Mouse (Mus musculus) kidney, adult 2 months (tissue): ENCODE measurements around the gene Gnaq. TPM values are rescaled to one million over a fixed set of nuclear protein-coding genes. Genes with fewer than 3 reads are reported as not detected.

ENCODE experiments used
- DNase-seq: peaks from one replicate; pipeline ENCODE4 v3.0.0; 2021
- H3K27ac ChIP-seq: fragments of 200-500 bp; 2 replicates; pipeline ENCODE4 v1.5.1; 2012; ENCODE audit warnings: low read depth, low read length, control low read depth, inconsistent platforms; ENCODE audit not compliant: insufficient read depth
- H3K27me3 ChIP-seq: fragments of 200-500 bp; replicated peaks from 2 replicates; pipeline ENCODE4 v1.6.1; 2012; ENCODE audit warnings: mild to moderate bottlenecking, moderate library complexity, low read length, inconsistent platforms; ENCODE audit not compliant: control insufficient read depth, insufficient read depth
- H3K36me3 ChIP-seq: fragments of 200-500 bp; 2 replicates; pipeline ENCODE4 v1.6.1; 2012; ENCODE audit warnings: mild to moderate bottlenecking, moderate library complexity, low read length, inconsistent platforms; ENCODE audit not compliant: control insufficient read depth, insufficient read depth
- H3K4me1 ChIP-seq: fragments of 200-500 bp; 2 replicates; pipeline ENCODE4 v1.6.1; 2011; ENCODE audit warnings: low read length; ENCODE audit not compliant: control insufficient read depth, insufficient read depth
- H3K4me3 ChIP-seq: fragments of 200-500 bp; 2 replicates; pipeline ENCODE4 v1.5.1; 2011; ENCODE audit warnings: mild to moderate bottlenecking, low read depth, low read length, control low read depth; ENCODE audit not compliant: insufficient read depth
- CTCF ChIP-seq: fragments of 200-500 bp; conservative IDR thresholded peaks from 2 replicates; pipeline ENCODE4 v1.5.1; 2011; ENCODE audit warnings: low read depth, mild to moderate bottlenecking, control low read depth, low read length, moderate library complexity, mixed read lengths; ENCODE audit not compliant: insufficient read depth, insufficient read length
- POLR2A ChIP-seq: fragments of 200-500 bp; IDR thresholded peaks from one replicate; pipeline ENCODE4 v1.6.1; 2011; ENCODE audit warnings: low read depth, low read length, control low read depth
- WGBS: fragments of 180-500 bp; shearing (Covaris S2); methylation state at CpG from one replicate; pipeline ENCODE4 v1.1.7; 2018; 5-methylcytosine and 5-hydroxymethylcytosine counted together
- polyA plus RNA-seq: library from polyadenylated mRNA; depleted of rRNA; stranded (reverse); fragments of >200 nt; gene quantifications from 2 replicates; pipeline ENCODE4 v1.2.3, GENCODE M21; 2012; rRNA removed

Gene Gnaq
- polyA plus RNA-seq, 1 experiment = 15.6 TPM

DNA sequence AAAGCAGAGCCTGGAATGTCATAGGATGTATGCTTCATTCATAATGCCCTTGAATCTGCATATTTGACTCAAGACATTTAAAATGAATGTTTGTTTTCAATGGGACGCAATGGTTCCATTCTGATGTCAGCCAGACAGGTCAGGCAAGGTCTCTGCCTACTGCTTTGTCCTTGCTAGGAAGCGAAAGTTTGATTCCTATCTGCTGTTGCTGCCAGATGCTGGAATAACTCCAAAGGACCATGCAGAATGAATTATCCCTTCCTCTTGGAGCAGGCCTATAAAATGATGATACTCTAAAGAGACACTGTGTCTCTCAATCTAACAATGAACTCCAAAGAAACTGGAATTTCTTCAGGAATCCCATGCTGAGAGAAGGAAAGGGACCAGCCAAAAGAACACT, 293.0 kb downstream of the Gnaq start:
- 70% methylated on average over 2 of the region's 2 CpGs for WGBS
- no peaks in the 10 kb centered on the region for H3K4me1 ChIP-seq
- no peak overlapping the region for H3K27ac ChIP-seq
- H3K36me3 ChIP-seq = no peaks in the 10 kb centered on the region
- no peaks in the 10 kb centered on the region for H3K27me3 ChIP-seq
- no peak overlapping the region for H3K4me3 ChIP-seq
- no peak for TF ChIP-seq CTCF
- no peak for TF ChIP-seq POLR2A
- DNase-seq = peak; percentile 68

DNA sequence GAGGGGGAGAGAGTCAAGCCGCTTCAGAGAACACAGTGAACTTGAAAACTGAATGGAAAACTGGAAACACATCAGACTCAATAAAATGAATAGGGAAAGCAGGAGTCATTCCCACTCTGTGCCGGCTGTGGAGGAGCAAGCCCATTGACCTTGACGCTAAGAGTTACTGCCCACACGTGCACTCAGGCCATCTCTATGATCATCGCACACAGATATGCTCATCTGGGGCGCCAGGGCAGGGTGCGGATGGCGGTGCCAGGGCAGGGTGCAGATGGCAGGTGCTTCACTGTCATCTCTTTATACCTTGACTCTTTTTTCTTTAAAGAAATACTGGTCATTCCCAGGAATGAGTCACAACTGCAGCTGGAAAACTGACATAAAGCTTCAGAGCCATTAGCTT, 298.7 kb downstream of the Gnaq start:
- Histone ChIP-seq H3K4me3 (no peak overlapping the region), H3K36me3 (no peaks in the 10 kb centered on the region), H3K27me3 (no peaks in the 10 kb centered on the region), H3K4me1 (no peaks in the 10 kb centered on the region; the same call in 1 of the 2 replicates), H3K27ac (no peak overlapping the region)
- TF ChIP-seq CTCF (no peak), POLR2A (no peak)
- DNase-seq = no peak
- WGBS = 71% methylated on average over 8 of the region's 8 CpGs

DNA sequence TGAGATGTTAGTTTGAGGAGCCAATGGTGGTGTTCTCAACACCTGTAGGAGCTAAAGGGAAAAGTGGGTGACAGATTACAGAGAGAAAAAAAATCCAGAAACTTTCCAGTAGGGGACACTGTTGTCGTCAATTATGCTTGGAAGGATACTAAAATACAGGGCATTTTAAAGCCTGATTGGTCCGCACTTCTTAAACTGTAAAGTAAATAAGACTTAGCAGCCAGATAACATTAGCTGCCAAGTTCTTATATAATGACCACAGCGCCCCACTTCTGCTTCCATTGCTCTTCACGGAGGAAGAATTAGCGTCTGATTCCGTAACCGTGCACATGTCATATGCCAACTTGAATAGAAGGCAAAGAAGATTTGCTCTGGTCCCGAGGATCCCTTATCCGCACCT, 302.2 kb downstream of the Gnaq start:
- 15% methylated on average over 9 of the region's 9 CpGs for WGBS
- Histone ChIP-seq H3K4me3 (peak overlapping the region; percentile 60), H3K4me1 (peaks cover 9% of the 10 kb centered on the region; the same call in 1 of the 2 replicates), H3K36me3 (no peaks in the 10 kb centered on the region), H3K27ac (0 out of 2 replicates have a peak overlapping the region, but pooled peaks have one; percentile 94), H3K27me3 (no peaks in the 10 kb centered on the region)
- TF ChIP-seq CTCF = 0 out of 2 replicates have a peak, but pooled peaks have one; percentile 12
- no peak for TF ChIP-seq POLR2A
- peak; percentile 54 for DNase-seq

- H3K27ac ChIP-seq = peak within 1 kb of the TSS; percentile 94
- TF ChIP-seq POLR2A (no peak), CTCF (peak; percentile 77)
- H3K4me3 ChIP-seq = peak within 1 kb of the TSS; percentile 60
- no peaks in the 10 kb centered on the region for H3K36me3 ChIP-seq
- WGBS = 2% methylated on average over 27 of the region's 27 CpGs
- peak; percentile 83 for DNase-seq
- H3K27me3 ChIP-seq = no peaks in the 10 kb centered on the region
- H3K4me1 ChIP-seq = peaks cover 9% of the 10 kb centered on the region; the same call in 1 of the 2 replicates
Observed at GRCm38 (mm10) chr19:16435531-16436231, 303.1 kb downstream of the Gnaq start, which contains the start of gene Gna14. Gene Gna14 (plus strand): TSS chr19:16435762.

GRCm38 (mm10) chr19:16436335-16437169, 303.9 kb downstream of the Gnaq start:
- H3K27me3 ChIP-seq = no peaks in the 10 kb centered on the region
- peak; percentile 25 for DNase-seq
- peak overlapping the region; percentile 60 for H3K4me3 ChIP-seq
- TF ChIP-seq POLR2A = no peak
- peaks cover 9% of the 10 kb centered on the region; the same call in 1 of the 2 replicates for H3K4me1 ChIP-seq
- no peaks in the 10 kb centered on the region for H3K36me3 ChIP-seq
- 13% methylated on average over 61 of the region's 61 CpGs for WGBS
- peak overlapping the region; percentile 94 for H3K27ac ChIP-seq

Other genes starting within 250 kb of the Gnaq start
- gene Psat1, start 185.5 kb upstream of the Gnaq start, polyA plus RNA-seq = 21.0 and 28.5 TPM in 2 replicates
- gene Cep78, start 147.8 kb upstream of the Gnaq start, polyA plus RNA-seq = 1.5 and 1.6 TPM in 2 replicates